Mouse (Mus musculus): Measurements from ENCODE around the gene Ccpg1.

DNA sequence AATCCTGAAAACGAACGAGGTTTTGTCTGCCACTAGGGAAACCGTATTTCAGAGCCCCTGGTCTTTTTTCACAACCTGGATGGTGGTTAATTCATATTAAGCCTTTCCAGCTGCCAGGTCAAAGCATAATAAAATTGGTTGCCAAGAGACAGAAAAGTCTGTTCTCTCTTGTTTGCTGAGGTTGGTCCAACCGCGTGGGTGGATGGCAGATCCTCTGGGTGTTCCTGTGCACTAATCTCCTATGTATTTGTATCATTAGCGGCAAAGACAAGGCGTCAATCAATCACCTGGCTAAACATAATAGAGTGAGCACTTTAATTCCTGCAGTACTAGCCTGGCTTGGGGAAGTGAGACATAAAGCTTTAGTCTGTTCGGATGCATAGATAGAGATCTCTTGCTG is 65.4 kb downstream of the Ccpg1 start:
- TF ChIP-seq TAL1 (IDR thresholded peaks at IDR 0.05; ENCODE audit: low read length) = no peak
- no peak for TF ChIP-seq GATA1 (IDR thresholded peaks at IDR 0.05; ENCODE audit: low read length)
